Comparison of ENCODE assay signal across 7 mouse cellular contexts in genomic region chr11:69369215-69369989, GRCm38 (mm10). TPM values are rescaled to one million over a fixed set of nuclear protein-coding genes. Genes with fewer than 3 reads are reported as not detected.
DNase-seq lines count a peak whose midpoint lies in the region; ATAC-seq and TF ChIP-seq lines count a peak whose summit lies in the region.

TSS of gene Chd3 (minus strand) at chr11:69369406.

- no peaks in the 10 kb centered on the region for H3K36me3 ChIP-seq in testis, adult 2 months (ENCODE audit: control insufficient read depth, insufficient read depth, low read length)
- peaks cover 10% of the 10 kb centered on the region; the same call in 1 of the 2 replicates for H3K36me3 ChIP-seq in heart, embryonic 14.5 days (ENCODE audit: control insufficient read depth, insufficient read depth, low read length)
- no peaks in the 10 kb centered on the region for H3K36me3 ChIP-seq in midbrain, embryonic 15.5 days (replicated peaks)

- DNase-seq in testis, postnatal 10 days (ENCODE audit: low spot score), result no peak
- no peak for DNase-seq in left cerebral cortex, postnatal 25 days (ENCODE audit: low spot score in 2 of 2)
- no peak for DNase-seq in right cerebral cortex, postnatal 14 days

- no peak for ATAC-seq in common myeloid progenitor, adult 5-6 weeks (replicated peaks; ENCODE audit: low read depth, poor library complexity, severe bottlenecking)
- ATAC-seq in heart, embryonic 14.5 days (ENCODE audit: insufficient number of reproducible peaks, insufficient read depth, low FRiP score, low read depth), result no peak
- ATAC-seq in midbrain, embryonic 15.5 days (replicated peaks), result no peak

- no peak for TF ChIP-seq POLR2A in testis, adult 2 months (IDR thresholded peaks at IDR 0.05; ENCODE audit: control insufficient read depth, low read depth, low read length)

- peaks cover 31% of the 10 kb centered on the region for H3K4me1 ChIP-seq in testis, adult 2 months (ENCODE audit: control insufficient read depth, insufficient read depth, low read length)
- H3K4me1 ChIP-seq in heart, embryonic 14.5 days (ENCODE audit: control insufficient read depth in 2 of 2, insufficient read depth in 2 of 2, low read length in 2 of 2), result peaks cover 37 to 60% of the 10 kb centered on the region in 2 experiments
- H3K4me1 ChIP-seq in midbrain, embryonic 15.5 days, result peaks cover 60% of the 10 kb centered on the region

- TF ChIP-seq CTCF in testis, adult 2 months (IDR thresholded peaks at IDR 0.05; ENCODE audit: control insufficient read depth, insufficient read depth, insufficient replicate concordance, low read depth, low read length), result no peak

- H3K27ac ChIP-seq in testis, adult 2 months (ENCODE audit: control insufficient read depth, insufficient read depth, low read depth, low read length), result peak within 1 kb of the TSS; percentile 82
- H3K27ac ChIP-seq in heart, embryonic 14.5 days (replicated peaks in 1 of 2; ENCODE audit: control insufficient read depth in 1 of 2, insufficient read depth in 1 of 2, low read depth in 2 of 2, low read length in 2 of 2), result peak within 1 kb of the TSS; percentile 78 to 97
- peak within 1 kb of the TSS; percentile 100 for H3K27ac ChIP-seq in midbrain, embryonic 15.5 days

- 4% methylated on average over 18 of the region's 34 CpGs for WGBS in heart, embryonic 14.5 days
- WGBS in midbrain, embryonic 15.5 days, result under 1% methylated on average over 21 of the region's 34 CpGs

- intact Hi-C loops in left cerebral cortex, postnatal 25 days (cut with DNase I), result loop anchor here (5.0 kb wide), 2 partner anchors 47 to 272 kb away; partner anchors contain the start of genes Cntrob, Per1 and Trappc1

- H3K27me3 ChIP-seq in testis, adult 2 months (ENCODE audit: control insufficient read depth, insufficient read depth, low read length), result no peaks in the 10 kb centered on the region
- H3K27me3 ChIP-seq in heart, embryonic 14.5 days (ENCODE audit: control insufficient read depth, insufficient read depth, low read length), result no peaks in the 10 kb centered on the region
- H3K27me3 ChIP-seq in midbrain, embryonic 15.5 days (replicated peaks), result no peaks in the 10 kb centered on the region

- peak within 1 kb of the TSS; percentile 93 for H3K4me2 ChIP-seq in heart, embryonic 14.5 days (ENCODE audit: low read length)
- peak within 1 kb of the TSS; percentile 93 for H3K4me2 ChIP-seq in midbrain, embryonic 15.5 days

- no peaks in the 10 kb centered on the region for H3K9me3 ChIP-seq in heart, embryonic 14.5 days (ENCODE audit: control insufficient read depth, low read length)
- no peaks in the 10 kb centered on the region for H3K9me3 ChIP-seq in midbrain, embryonic 15.5 days

- peak within 1 kb of the TSS; percentile 84 for H3K4me3 ChIP-seq in testis, adult 2 months (ENCODE audit: control insufficient read depth, low read depth, low read length)
- H3K4me3 ChIP-seq in heart, embryonic 14.5 days (ENCODE audit: control insufficient read depth in 1 of 2, insufficient read depth in 1 of 2, low read depth in 1 of 2, low read length in 2 of 2), result peak within 1 kb of the TSS; percentile 89 to 97
- peak within 1 kb of the TSS; percentile 91 for H3K4me3 ChIP-seq in midbrain, embryonic 15.5 days

- H3K9ac ChIP-seq in heart, embryonic 14.5 days (ENCODE audit: low read length), result peak within 1 kb of the TSS; percentile 99
- peak within 1 kb of the TSS; percentile 100 for H3K9ac ChIP-seq in midbrain, embryonic 15.5 days

RNA-seq across cellular contexts. Expression of gene Chd3, which starts in this region (rescaled TPM):
- 49.4 and 52.5 TPM in 2 replicates for polyA plus RNA-seq in testis, adult 2 months (2012; rRNA removed)
- total RNA-seq in common myeloid progenitor, adult 5-6 weeks (2017), result 64.5 and 68.0 TPM in 2 replicates
- 16.5 TPM in 2 replicates for polyA plus RNA-seq in heart, embryonic 14.5 days (2014; fragmentation: Nextera tagmentation; extraction: Ambion mirVana)
- 100 to 1,000 TPM; 449 to 474 TPM for total RNA-seq in left cerebral cortex, postnatal 25 days (2021)
- polyA plus RNA-seq in midbrain, embryonic 15.5 days (2015; fragmentation: Nextera tagmentation; extraction: Ambion mirVana), result 98.2 and 102 TPM in 2 replicates
